Mouse (Mus musculus) olfactory bulb, adult 2 months (tissue): ENCODE results near the gene Gm5617. TPM values are rescaled to one million over a fixed set of nuclear protein-coding genes. Genes with fewer than 3 reads are reported as not detected.

Experiments used
- H3K27ac ChIP-seq: fragments of 200-500 bp; 2 replicates; pipeline ENCODE4 v1.5.1; 2012; ENCODE audit warnings: low read depth, low read length; ENCODE audit not compliant: insufficient read depth
- H3K4me1 ChIP-seq: fragments of 200-500 bp; 2 replicates; pipeline ENCODE4 v1.6.1; 2012; ENCODE audit warnings: low read length; ENCODE audit not compliant: control insufficient read depth, insufficient read depth
- H3K4me3 ChIP-seq: fragments of 200-500 bp; 2 replicates; pipeline ENCODE4 v1.5.1; 2012; ENCODE audit warnings: mild to moderate bottlenecking, low read depth, low read length, moderate library complexity; ENCODE audit not compliant: insufficient read depth
- CTCF ChIP-seq: fragments of 200-500 bp; IDR thresholded peaks from 2 replicates; pipeline ENCODE4 v1.5.1; 2012; ENCODE audit warnings: low read depth, mild to moderate bottlenecking, low read length, moderate library complexity; ENCODE audit not compliant: insufficient read depth
- POLR2A ChIP-seq: fragments of 200-500 bp; IDR thresholded peaks from 2 replicates; pipeline ENCODE4 v1.6.1; 2012; ENCODE audit warnings: mild to moderate bottlenecking, low read depth, low read length, moderate library complexity; ENCODE audit not compliant: insufficient read depth
- WGBS: fragments of 180-500 bp; shearing (Covaris S2); methylation state at CpG from one replicate; pipeline ENCODE4 v1.1.7; 2018; 5-methylcytosine and 5-hydroxymethylcytosine counted together
- polyA plus RNA-seq: library from polyadenylated mRNA; stranded (reverse); fragments of >200 nt; gene quantifications from 2 replicates; pipeline ENCODE4 v1.2.4, GENCODE M21; 2012; ENCODE audit warnings: low replicate concordance; ENCODE audit not compliant: missing spikeins, insufficient read depth, insufficient read length

Gm5617 gene
- polyA plus RNA-seq, 1 experiment: not detected

DNA sequence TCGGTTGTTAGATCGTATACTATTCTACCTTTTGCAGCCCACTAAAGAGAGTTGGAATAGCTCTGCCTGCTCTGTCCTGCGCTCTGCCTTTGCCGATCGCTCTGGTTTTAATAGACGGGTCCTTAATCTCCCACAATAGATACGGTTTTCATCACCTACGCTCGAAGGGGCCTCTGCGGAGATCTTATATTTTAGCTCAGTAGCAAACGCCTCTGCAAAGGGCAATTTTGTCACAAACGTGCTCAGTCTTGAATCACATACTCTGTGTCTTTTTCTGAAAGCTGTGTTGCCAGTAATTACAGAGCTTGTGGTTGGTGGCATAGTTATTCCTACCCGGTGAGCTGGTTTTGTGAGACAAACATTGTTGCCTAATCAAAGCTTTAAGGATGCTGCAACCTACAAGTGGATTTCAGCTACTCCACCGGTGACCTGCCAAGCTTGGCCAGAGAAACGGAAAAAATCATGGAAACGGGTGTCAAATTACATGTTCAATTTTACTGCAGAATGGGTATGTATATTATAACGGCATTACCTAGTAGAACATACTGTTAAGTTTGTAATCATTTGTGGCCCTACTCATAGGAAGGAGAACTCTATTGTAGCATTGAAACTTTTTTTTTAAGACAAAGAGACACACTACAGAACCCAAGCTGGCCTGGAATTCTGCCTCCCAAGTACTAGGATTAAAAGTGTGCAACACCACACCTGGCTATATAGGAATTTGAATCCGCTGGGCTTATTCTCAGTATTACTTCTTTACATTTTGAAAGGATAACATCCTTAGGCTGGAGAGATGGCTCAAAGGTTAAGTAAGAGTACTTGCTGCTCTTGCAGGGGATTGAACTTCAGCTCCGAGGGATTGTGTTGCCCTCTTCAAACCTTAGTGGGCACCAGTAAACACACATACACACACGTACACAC lies 13.8 kb upstream of the Gm5617 start:
- Histone ChIP-seq H3K27ac (no peak overlapping the region; the same call in 1 of the 2 replicates), H3K4me3 (no peak overlapping the region), H3K4me1 (no peaks in the 10 kb centered on the region)
- 23% methylated on average over 20 of the region's 20 CpGs for WGBS
- TF ChIP-seq POLR2A (no peak), CTCF (no peak)

DNA sequence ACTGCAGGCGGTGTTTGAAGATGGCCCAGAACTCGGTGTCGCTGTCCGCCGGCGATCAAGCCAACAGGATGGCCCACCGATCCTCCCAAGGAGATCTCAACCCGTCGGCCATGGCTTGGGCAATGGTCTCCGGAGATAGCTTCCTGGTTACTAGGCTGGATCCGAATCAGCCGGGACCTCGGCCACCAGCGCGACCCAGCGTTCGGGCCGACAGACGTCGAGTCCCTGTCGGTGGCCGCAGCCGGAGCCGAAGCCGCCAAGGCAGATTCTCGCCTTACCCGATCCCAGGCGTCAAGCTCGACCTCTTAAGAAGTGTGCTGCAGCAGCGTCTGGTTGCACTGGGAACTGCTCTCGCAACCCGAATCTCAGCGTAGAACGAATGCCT lies 298 bp downstream of the Gm5617 start:
- 0 out of 2 replicates have a peak, but pooled peaks cover 2% of the 10 kb centered on the region for H3K4me1 ChIP-seq
- 4% methylated on average over 34 of the region's 34 CpGs for WGBS
- H3K4me3 ChIP-seq: peak overlapping the region; percentile 86

DNA sequence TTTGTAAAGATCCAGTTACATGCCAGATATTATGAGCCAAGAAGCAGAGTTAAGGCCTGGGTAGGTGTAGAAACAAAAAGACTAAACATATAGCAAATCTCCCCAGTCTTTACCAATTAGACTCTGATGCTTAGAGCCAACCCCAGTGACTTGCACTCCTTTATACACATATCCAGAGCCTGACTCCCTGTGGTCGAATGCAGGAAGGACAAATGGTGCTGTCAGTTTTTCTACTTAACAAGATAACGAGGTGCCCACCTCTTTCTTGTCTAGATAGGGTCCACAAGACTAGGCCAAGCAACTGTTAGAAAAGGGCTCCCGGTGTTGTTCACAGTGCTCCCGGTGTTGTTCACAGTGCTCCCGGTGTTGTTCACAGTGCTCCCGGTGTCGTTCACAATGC lies 6.0 kb downstream of the Gm5617 start:
- 76% methylated on average over 7 of the region's 7 CpGs for whole genome bisulfite sequencing
- no peak overlapping the region for H3K4me3 ChIP-seq
- 0 out of 2 replicates have a peak, but pooled peaks cover under 1% of the 10 kb centered on the region for H3K4me1 ChIP-seq
- H3K27ac ChIP-seq: no peak overlapping the region
- TF ChIP-seq POLR2A: no peak
- no peak for TF ChIP-seq CTCF

More for the DNA sequence above, 298 bp downstream of the Gm5617 start:
- TF ChIP-seq POLR2A (no peak), CTCF (no peak)
- peak overlapping the region; percentile 91 for H3K27ac ChIP-seq

DNA sequence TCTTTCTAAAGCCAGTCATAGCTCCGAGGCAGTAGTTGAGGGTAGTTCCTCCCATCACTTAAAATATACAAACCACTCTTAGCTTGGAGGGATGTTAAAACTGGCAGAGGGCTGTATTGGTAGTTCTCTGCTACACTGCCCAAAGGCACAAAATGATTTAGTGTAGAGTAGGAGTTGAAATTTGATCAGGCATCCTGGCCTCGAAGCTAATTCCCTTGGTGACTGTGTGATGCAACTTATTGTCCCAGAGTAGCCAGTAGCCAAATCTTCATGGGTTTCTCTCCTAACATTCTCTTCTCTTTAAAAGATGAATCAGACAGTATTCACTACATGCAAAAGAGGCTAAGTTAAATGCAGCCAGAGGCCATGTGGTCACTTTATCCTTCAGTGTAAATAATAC lies 7.8 kb downstream of the Gm5617 start:
- TF ChIP-seq CTCF (no peak), POLR2A (no peak)
- WGBS: 78% methylated on average over 2 of the region's 2 CpGs
- Histone ChIP-seq H3K27ac (no peak overlapping the region), H3K4me3 (no peak overlapping the region), H3K4me1 (no peaks in the 10 kb centered on the region)

DNA sequence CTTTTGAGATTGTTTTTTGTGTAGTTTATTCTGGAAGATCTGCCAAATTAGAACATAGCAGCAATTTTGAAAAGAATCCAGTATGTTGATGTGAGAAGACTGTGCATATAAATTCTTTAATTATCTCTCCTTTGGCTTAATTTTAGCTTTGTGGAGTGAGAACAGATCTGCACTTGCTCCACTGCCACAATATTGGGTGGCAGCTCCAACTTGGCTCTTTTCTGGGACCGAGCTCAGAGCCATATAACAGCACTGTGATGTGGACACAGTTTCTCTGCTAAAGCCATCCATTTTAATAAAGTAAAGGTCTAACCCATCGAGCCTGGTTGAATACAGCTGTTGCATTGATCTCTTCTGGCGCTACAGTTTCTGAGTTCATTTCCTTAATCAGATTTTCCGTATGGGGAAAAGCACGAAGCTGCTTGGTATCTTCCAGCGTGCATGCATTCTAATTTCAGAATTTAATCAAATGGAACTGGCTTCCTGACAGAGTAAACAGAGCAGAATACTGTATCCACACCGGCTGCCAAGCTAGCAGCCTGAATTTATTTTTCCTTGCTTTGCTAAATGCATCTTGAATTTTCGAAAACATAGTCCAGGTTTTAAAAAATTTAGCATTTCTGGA lies 9.6 kb downstream of the Gm5617 start:
- Histone ChIP-seq H3K27ac (no peak overlapping the region), H3K4me3 (no peak overlapping the region), H3K4me1 (no peaks in the 10 kb centered on the region)
- TF ChIP-seq POLR2A (no peak), CTCF (no peak)
- 33% methylated on average over 8 of the region's 8 CpGs for WGBS

DNA sequence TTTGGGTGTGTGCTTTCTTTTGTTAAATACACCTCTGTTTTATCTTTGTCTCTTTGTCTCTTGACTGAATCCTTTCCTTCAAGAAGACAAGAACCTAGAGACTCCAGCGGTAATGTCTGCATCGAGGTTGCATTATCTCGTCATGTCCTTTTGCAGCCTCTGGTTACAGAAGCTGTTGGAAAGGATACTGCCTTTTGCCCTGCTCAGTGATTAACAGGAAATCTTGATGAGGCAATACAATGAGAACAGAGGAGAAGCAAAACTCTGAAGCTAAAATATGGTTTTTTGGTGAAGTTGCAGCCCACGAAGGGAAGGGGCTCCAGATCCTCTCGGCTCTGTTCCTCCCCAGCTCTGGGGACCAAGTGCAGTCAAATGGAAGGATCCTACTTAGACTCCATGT lies 14.9 kb downstream of the Gm5617 start:
- WGBS: 82% methylated on average over 5 of the region's 5 CpGs
- Histone ChIP-seq H3K4me3 (no peak overlapping the region), H3K27ac (no peak overlapping the region), H3K4me1 (no peaks in the 10 kb centered on the region)
- TF ChIP-seq POLR2A: no peak
- TF ChIP-seq CTCF: no peak

DNA sequence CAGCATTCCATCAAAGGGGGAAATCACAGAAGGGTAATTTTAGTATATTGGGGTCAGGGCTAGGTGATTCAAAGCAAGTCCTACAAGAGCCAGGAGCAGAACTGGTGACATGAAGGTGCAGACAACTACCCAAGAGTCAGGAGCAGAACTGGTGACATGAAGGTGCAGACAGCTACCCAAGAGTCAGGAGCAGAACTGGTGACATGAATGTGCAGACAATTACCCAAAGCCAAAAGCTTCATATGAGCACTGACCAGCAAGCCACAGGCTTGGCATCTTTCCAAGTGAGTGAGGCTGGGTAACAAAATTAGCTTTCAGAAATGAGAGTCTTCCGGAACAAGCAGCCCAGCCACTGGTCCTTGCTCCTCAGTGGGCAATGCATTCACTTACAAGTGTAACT lies 20.1 kb downstream of the Gm5617 start:
- no peak overlapping the region for H3K4me3 ChIP-seq
- no peak for TF ChIP-seq POLR2A
- no peak for TF ChIP-seq CTCF
- no peak overlapping the region for H3K27ac ChIP-seq
- H3K4me1 ChIP-seq: no peaks in the 10 kb centered on the region
- WGBS: 67% methylated on average over 1 of the region's 1 CpGs

DNA sequence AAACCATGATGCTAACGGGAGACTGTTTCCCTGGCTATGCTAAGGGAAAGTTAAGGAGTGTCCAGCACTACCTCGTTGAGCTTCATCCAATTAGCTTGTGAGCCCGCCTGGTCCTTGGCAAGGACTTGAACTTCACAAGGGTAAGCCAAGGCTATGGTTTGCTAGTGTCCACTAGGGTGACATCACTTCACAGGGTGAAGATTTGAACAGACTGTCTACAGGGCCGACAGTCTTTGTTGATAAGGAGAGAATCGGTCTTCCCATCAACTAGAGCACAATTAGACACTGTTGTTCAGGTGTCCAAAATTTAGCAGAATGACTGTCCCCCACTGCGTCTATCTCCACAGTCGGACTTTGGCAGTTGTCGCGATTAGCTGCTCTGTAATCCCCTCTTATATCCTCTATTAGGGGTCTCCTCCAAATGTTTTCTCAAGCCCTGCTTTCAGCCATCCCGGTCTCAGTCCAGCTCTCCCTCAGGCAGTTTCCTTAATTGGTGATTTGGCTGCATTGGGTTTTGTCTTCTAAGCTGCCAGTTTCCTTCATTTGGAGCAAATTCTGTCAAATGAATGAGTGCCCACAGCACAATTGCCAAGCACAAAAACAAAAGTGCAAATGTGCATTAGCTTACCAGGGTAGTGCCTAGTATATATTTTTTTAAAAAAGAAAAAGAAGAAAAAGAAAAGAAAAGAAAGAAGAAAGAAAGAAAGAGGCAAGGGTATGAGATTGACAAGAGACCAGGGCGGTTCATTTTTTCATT lies 21.6 kb downstream of the Gm5617 start:
- Histone ChIP-seq H3K27ac (no peak overlapping the region), H3K4me3 (no peak overlapping the region), H3K4me1 (no peaks in the 10 kb centered on the region)
- TF ChIP-seq POLR2A: no peak
- no peak for TF ChIP-seq CTCF
- WGBS: 43% methylated on average over 11 of the region's 11 CpGs
